Mouse (Mus musculus) midbrain, embryonic 13.5 days (tissue): ENCODE results near the gene Gm20518. TPM values are rescaled to one million over a fixed set of nuclear protein-coding genes. Genes with fewer than 3 reads are reported as not detected.

Source experiments
- ATAC-seq: fragments of 200-750 bp; cut with Nextera tagmentation; 2 replicates; pipeline ENCODE4 v1.8.0; 2017; ENCODE audit warnings: mild to moderate bottlenecking, moderate TSS enrichment, moderate library complexity
- H3K27ac ChIP-seq: fragments of 300-500 bp; sonication (generic); 2 replicates; pipeline ENCODE4 v1.5.1; 2015; ENCODE audit warnings: inconsistent platforms, mild to moderate bottlenecking, moderate library complexity
- H3K27me3 ChIP-seq: fragments of 300-500 bp; sonication (generic); 2 replicates; pipeline ENCODE4 v1.6.1; 2015; ENCODE audit warnings: mild to moderate bottlenecking, inconsistent platforms
- H3K36me3 ChIP-seq: fragments of 300-500 bp; sonication (generic); 2 replicates; pipeline ENCODE4 v1.6.1; 2015; ENCODE audit warnings: mild to moderate bottlenecking, inconsistent platforms
- H3K4me1 ChIP-seq: fragments of 300-500 bp; sonication (generic); replicated peaks from 2 replicates; pipeline ENCODE4 v1.6.1; 2015; ENCODE audit warnings: inconsistent platforms
- H3K4me2 ChIP-seq: fragments of 300-500 bp; sonication (generic); replicated peaks from 2 replicates; pipeline ENCODE4 v1.6.1; 2015; ENCODE audit warnings: moderate library complexity, mild to moderate bottlenecking, inconsistent platforms
- H3K4me3 ChIP-seq: fragments of 300-500 bp; sonication (generic); replicated peaks from 2 replicates; pipeline ENCODE4 v1.5.1; 2015; ENCODE audit warnings: mild to moderate bottlenecking, inconsistent platforms
- H3K9ac ChIP-seq: fragments of 300-500 bp; sonication (generic); replicated peaks from 2 replicates; pipeline ENCODE4 v1.6.1; 2015; ENCODE audit warnings: mild to moderate bottlenecking, inconsistent platforms
- H3K9me3 ChIP-seq: fragments of 300-500 bp; sonication (generic); 2 replicates; pipeline ENCODE4 v1.6.1; 2016; ENCODE audit warnings: mild to moderate bottlenecking, inconsistent platforms
- WGBS: fragments of 180-500 bp; shearing (Covaris S2); methylation state at CpG from one replicate; pipeline ENCODE4 v1.1.7; 2015; 5-methylcytosine and 5-hydroxymethylcytosine counted together
- polyA plus RNA-seq: library from polyadenylated mRNA; unstranded; fragments of >200 nt; fragmentation: Nextera tagmentation; extraction: Ambion mirVana; gene quantifications from 2 replicates; pipeline ENCODE4 v1.2.1, GENCODE M21; 2015

The Gm20518 gene
- polyA plus RNA-seq, 1 experiment from 2014 or later: 0.71 TPM

- Histone ChIP-seq H3K9me3 (no peaks in the 10 kb centered on the region), H3K27ac (no peak overlapping the region), H3K9ac (peak overlapping the region; percentile 24; the same call in 1 of the 2 replicates), H3K4me3 (peak overlapping the region; percentile 34), H3K36me3 (no peaks in the 10 kb centered on the region), H3K4me2 (peak overlapping the region; percentile 56), H3K27me3 (peaks cover 87% of the 10 kb centered on the region), H3K4me1 (peaks cover 52% of the 10 kb centered on the region)
- ATAC-seq: no peak
- WGBS: 2% methylated on average over 83 of the region's 83 CpGs
Measured at GRCm38 (mm10) chr16:17802839-17803674, 88.4 kb downstream of the Gm20518 start.

GRCm38 (mm10) chr16:17802456-17802838 is 89.0 kb downstream of the Gm20518 start:
- H3K27ac ChIP-seq: no peak overlapping the region
- H3K4me2 ChIP-seq: peak overlapping the region; percentile 56
- no peaks in the 10 kb centered on the region for H3K36me3 ChIP-seq
- no peak for ATAC-seq
- H3K9ac ChIP-seq: peak overlapping the region; percentile 24; the same call in 1 of the 2 replicates
- peaks cover 53% of the 10 kb centered on the region for H3K4me1 ChIP-seq
- WGBS: 5% methylated on average over 18 of the region's 18 CpGs
- peaks cover 90% of the 10 kb centered on the region for H3K27me3 ChIP-seq
- no peaks in the 10 kb centered on the region for H3K9me3 ChIP-seq
- peak overlapping the region; percentile 34 for H3K4me3 ChIP-seq

GRCm38 (mm10) chr16:17801777-17802455 is 89.6 kb downstream of the Gm20518 start:
- ATAC-seq: no peak
- Histone ChIP-seq H3K36me3 (no peaks in the 10 kb centered on the region), H3K9me3 (no peaks in the 10 kb centered on the region), H3K27ac (no peak overlapping the region), H3K4me2 (no peak overlapping the region), H3K4me1 (peaks cover 57% of the 10 kb centered on the region), H3K9ac (no peak overlapping the region), H3K4me3 (0 out of 2 replicates have a peak overlapping the region, but pooled peaks have one; percentile 34), H3K27me3 (peaks cover 96% of the 10 kb centered on the region)
- 3% methylated on average over 7 of the region's 7 CpGs for WGBS

GRCm38 (mm10) chr16:17799584-17799983 is 91.9 kb downstream of the Gm20518 start:
- no peak for ATAC-seq
- H3K9ac ChIP-seq: no peak overlapping the region
- H3K27ac ChIP-seq: no peak overlapping the region
- no peak overlapping the region for H3K4me3 ChIP-seq
- no peaks in the 10 kb centered on the region for H3K36me3 ChIP-seq
- peaks cover 48% of the 10 kb centered on the region for H3K4me1 ChIP-seq
- H3K27me3 ChIP-seq: peaks cover 98% of the 10 kb centered on the region
- H3K4me2 ChIP-seq: no peak overlapping the region
- H3K9me3 ChIP-seq: no peaks in the 10 kb centered on the region

GRCm38 (mm10) chr16:17798321-17799180 is 92.9 kb downstream of the Gm20518 start:
- peaks cover 94% of the 10 kb centered on the region for H3K27me3 ChIP-seq
- no peak overlapping the region for H3K27ac ChIP-seq
- peaks cover 37% of the 10 kb centered on the region for H3K4me1 ChIP-seq
- under 1% methylated on average over 36 of the region's 45 CpGs for WGBS
- H3K4me3 ChIP-seq: peak overlapping the region; percentile 46
- no peaks in the 10 kb centered on the region for H3K9me3 ChIP-seq
- peak overlapping the region; percentile 77 for H3K4me2 ChIP-seq
- H3K9ac ChIP-seq: peak overlapping the region; percentile 59; the same call in 1 of the 2 replicates
- no peak for ATAC-seq
- peaks cover 2% of the 10 kb centered on the region for H3K36me3 ChIP-seq

- H3K9me3 ChIP-seq: no peaks in the 10 kb centered on the region
- peak; percentile 38 for ATAC-seq
- no peak overlapping the region for H3K27ac ChIP-seq
- WGBS: 2% methylated on average over 29 of the region's 29 CpGs
- H3K36me3 ChIP-seq: peaks cover 8% of the 10 kb centered on the region
- H3K4me1 ChIP-seq: peaks cover 30% of the 10 kb centered on the region
- H3K4me3 ChIP-seq: peak overlapping the region; percentile 46
- H3K27me3 ChIP-seq: peaks cover 87% of the 10 kb centered on the region
- H3K4me2 ChIP-seq: peak overlapping the region; percentile 77
- peak overlapping the region; percentile 59 for H3K9ac ChIP-seq
Measured at GRCm38 (mm10) chr16:17797812-17798311, 93.6 kb downstream of the Gm20518 start.

- 1% methylated on average over 65 of the region's 81 CpGs for WGBS
Measured at GRCm38 (mm10) chr16:17796971-17797811, 94.3 kb downstream of the Gm20518 start, which contains the start of gene Scarf2. Gene Scarf2 (plus strand): TSS chr16:17797282.

GRCm38 (mm10) chr16:17796519-17796918 is 95.0 kb downstream of the Gm20518 start:
- no peak overlapping the region for H3K27ac ChIP-seq
- H3K36me3 ChIP-seq: peaks cover 21% of the 10 kb centered on the region
- H3K4me2 ChIP-seq: peak overlapping the region; percentile 77
- no peak for ATAC-seq
- H3K9ac ChIP-seq: 0 out of 2 replicates have a peak overlapping the region, but pooled peaks have one; percentile 59
- H3K27me3 ChIP-seq: peaks cover 74% of the 10 kb centered on the region
- H3K9me3 ChIP-seq: no peaks in the 10 kb centered on the region
- peak overlapping the region; percentile 46 for H3K4me3 ChIP-seq
- peaks cover 22% of the 10 kb centered on the region for H3K4me1 ChIP-seq

More at GRCm38 (mm10) chr16:17796971-17797811, 94.3 kb downstream of the Gm20518 start, which contains the start of gene Scarf2:
- Histone ChIP-seq H3K4me2 (peak within 1 kb of the TSS; percentile 77), H3K27ac (no peak within 1 kb of the TSS), H3K36me3 (peaks cover 15% of the 10 kb centered on the region), H3K4me1 (peaks cover 24% of the 10 kb centered on the region), H3K4me3 (peak within 1 kb of the TSS; percentile 46), H3K9me3 (no peaks in the 10 kb centered on the region), H3K9ac (peak within 1 kb of the TSS; percentile 59), H3K27me3 (peaks cover 80% of the 10 kb centered on the region)
- ATAC-seq: peak; percentile 37

- H3K4me1 ChIP-seq: peaks cover 22% of the 10 kb centered on the region
- no peak for ATAC-seq
- WGBS: 55% methylated on average over 5 of the region's 5 CpGs
- H3K9ac ChIP-seq: no peak overlapping the region
- no peak overlapping the region for H3K4me3 ChIP-seq
- H3K27me3 ChIP-seq: peaks cover 65% of the 10 kb centered on the region
- H3K9me3 ChIP-seq: no peaks in the 10 kb centered on the region
- peaks cover 29% of the 10 kb centered on the region for H3K36me3 ChIP-seq
- H3K4me2 ChIP-seq: no peak overlapping the region
- H3K27ac ChIP-seq: no peak overlapping the region
Measured at GRCm38 (mm10) chr16:17795643-17796042, 95.8 kb downstream of the Gm20518 start.

GRCm38 (mm10) chr16:17794047-17794446 is 97.4 kb downstream of the Gm20518 start:
- peaks cover 43% of the 10 kb centered on the region for H3K36me3 ChIP-seq
- WGBS: 88% methylated on average over 4 of the region's 4 CpGs

More at GRCm38 (mm10) chr16:17794047-17794446, 97.4 kb downstream of the Gm20518 start:
- H3K27ac ChIP-seq: no peak overlapping the region
- ATAC-seq: no peak
- H3K9me3 ChIP-seq: no peaks in the 10 kb centered on the region
- peaks cover 22% of the 10 kb centered on the region for H3K4me1 ChIP-seq
- no peak overlapping the region for H3K4me3 ChIP-seq
- H3K4me2 ChIP-seq: no peak overlapping the region
- no peak overlapping the region for H3K9ac ChIP-seq
- peaks cover 50% of the 10 kb centered on the region for H3K27me3 ChIP-seq
